Mouse (Mus musculus) spleen, postnatal 36 days (tissue): ENCODE measurements around the gene Olfr380.

Experiments
- DNase-seq, 2 experiments: peaks; one replicate each; pipeline ENCODE4 v3.0.0; 2022; ENCODE audit warnings: low spot score in 2 of 2, mixed read lengths in 1 of 2

Olfr380 gene

DNA sequence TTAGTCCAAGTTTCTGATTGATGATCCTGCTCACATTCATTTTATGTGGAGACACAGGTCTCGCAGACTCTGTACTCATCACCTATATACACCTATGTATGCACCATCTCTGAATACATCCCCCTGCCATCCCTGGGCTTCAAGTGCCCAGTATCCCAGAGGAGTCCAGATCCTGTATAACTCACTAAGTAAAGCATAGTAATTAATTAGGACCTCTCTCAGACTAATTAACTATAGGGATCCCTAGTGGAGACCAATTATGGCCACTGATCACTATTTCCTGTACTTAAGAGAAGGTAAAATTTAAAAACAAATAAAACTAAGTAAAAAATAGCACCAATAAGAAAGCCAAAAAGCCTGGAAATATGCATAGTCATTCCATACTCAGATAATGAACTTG is at the start of gene Olfr380:
Gene Olfr380, minus strand, starts transcription at position 101 of the 400 bp plus-strand sequence.
- DNase-seq = no peak

DNA sequence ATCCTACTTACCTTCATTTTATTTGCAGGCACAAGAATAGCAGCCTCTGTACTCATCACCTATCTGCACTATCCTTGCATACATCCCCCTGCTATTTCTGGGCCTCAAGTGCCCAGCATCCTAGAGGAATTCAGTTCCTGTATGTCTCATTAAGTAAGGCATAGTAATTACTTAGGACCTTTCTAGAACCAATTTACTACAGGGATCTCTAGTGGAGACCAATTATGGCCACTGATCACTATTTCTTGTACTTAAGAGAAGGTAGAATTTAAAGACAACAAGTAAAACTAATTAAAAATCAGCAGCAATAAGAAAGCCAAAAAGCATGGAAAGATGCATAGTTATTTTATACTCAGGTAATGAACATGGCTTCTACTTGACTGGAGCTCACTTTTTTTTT is 34.2 kb upstream of the Olfr380 start, which contains the start of gene Olfr381:
Gene Olfr381, minus strand, starts transcription at position 101 of the 400 bp plus-strand sequence.
- no peak for DNase-seq

- no peak for DNase-seq
Measured at GRCm38 (mm10) chr11:73428377-73428776, 28.9 kb downstream of the Olfr380 start, which contains the start of gene Olfr378. Olfr378 (minus strand) TSS chr11:73428477.
